Mouse (Mus musculus) liver, embryonic 12.5 days (tissue): ENCODE results near the gene Tnfaip6. TPM values are rescaled to one million over a fixed set of nuclear protein-coding genes. Genes with fewer than 3 reads are reported as not detected.

Source experiments
- ATAC-seq: fragments of 200-750 bp; cut with Nextera tagmentation; 2 replicates; pipeline ENCODE4 v1.8.0; 2017; ENCODE audit warnings: moderate number of reproducible peaks, mild to moderate bottlenecking, moderate library complexity
- H3K27ac ChIP-seq: fragments of 300-500 bp; sonication (generic); 2 replicates; pipeline ENCODE4 v1.5.1; 2016; ENCODE audit warnings: mild to moderate bottlenecking
- H3K27me3 ChIP-seq: fragments of 300-500 bp; sonication (generic); replicated peaks from 2 replicates; pipeline ENCODE4 v1.6.1; 2016; ENCODE audit warnings: mild to moderate bottlenecking, moderate library complexity
- H3K36me3 ChIP-seq: fragments of 300-500 bp; sonication (generic); 2 replicates; pipeline ENCODE4 v1.6.1; 2016; ENCODE audit warnings: mild to moderate bottlenecking, moderate library complexity
- H3K4me1 ChIP-seq: fragments of 300-500 bp; sonication (generic); 2 replicates; pipeline ENCODE4 v1.6.1; 2016
- H3K4me2 ChIP-seq: fragments of 300-500 bp; sonication (generic); 2 replicates; pipeline ENCODE4 v1.6.1; 2016; ENCODE audit warnings: mild to moderate bottlenecking, moderate library complexity
- H3K4me3 ChIP-seq: fragments of 300-500 bp; sonication (generic); 2 replicates; pipeline ENCODE4 v1.5.1; 2016; ENCODE audit warnings: mild to moderate bottlenecking, moderate library complexity
- H3K9ac ChIP-seq: fragments of 300-500 bp; sonication (generic); 2 replicates; pipeline ENCODE4 v1.6.1; 2016; ENCODE audit warnings: mild to moderate bottlenecking, moderate library complexity
- H3K9me3 ChIP-seq: fragments of 300-500 bp; sonication (generic); replicated peaks from 2 replicates; pipeline ENCODE4 v1.6.1; 2016; ENCODE audit warnings: mild to moderate bottlenecking, moderate library complexity
- WGBS: fragments of 180-500 bp; shearing (Covaris S2); methylation state at CpG from one replicate; pipeline ENCODE4 v1.1.7; 2016; ENCODE audit not compliant: insufficient replicate concordance; 5-methylcytosine and 5-hydroxymethylcytosine counted together
- polyA plus RNA-seq: library from polyadenylated mRNA; unstranded; fragments of >200 nt; fragmentation: Nextera tagmentation; extraction: Ambion mirVana; gene quantifications from 2 replicates; pipeline ENCODE4 v1.2.1, GENCODE M21; 2016

Gene Tnfaip6
- polyA plus RNA-seq, 1 experiment from 2014 or later, result 0.45 TPM

DNA sequence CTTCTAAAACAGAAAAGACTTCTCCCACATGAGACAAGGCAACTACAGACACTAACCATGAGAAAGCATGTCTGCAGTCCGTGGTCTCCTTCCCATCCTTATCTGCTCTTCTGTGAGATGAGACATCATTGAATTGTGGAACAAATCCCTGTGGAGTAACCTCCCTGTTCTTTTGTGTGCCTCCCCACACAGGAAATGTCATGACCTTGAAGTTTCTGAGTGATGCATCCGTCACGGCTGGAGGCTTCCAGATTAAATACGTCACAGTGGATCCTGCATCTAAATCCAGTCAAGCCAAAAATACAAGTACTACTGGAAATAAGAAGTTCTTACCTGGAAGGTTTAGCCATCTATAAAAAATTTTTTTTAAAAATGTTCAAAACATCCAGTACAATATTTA lies 17.8 kb downstream of the Tnfaip6 start:
- H3K9ac ChIP-seq, result no peak overlapping the region
- no peak overlapping the region for H3K4me2 ChIP-seq
- H3K27ac ChIP-seq, result no peak overlapping the region
- H3K4me3 ChIP-seq, result no peak overlapping the region
- H3K4me1 ChIP-seq, result no peaks in the 10 kb centered on the region
- WGBS, result 36% methylated on average over 4 of the region's 4 CpGs
- H3K27me3 ChIP-seq, result no peaks in the 10 kb centered on the region
- H3K36me3 ChIP-seq, result no peaks in the 10 kb centered on the region
- no peaks in the 10 kb centered on the region for H3K9me3 ChIP-seq
- ATAC-seq, result no peak

DNA sequence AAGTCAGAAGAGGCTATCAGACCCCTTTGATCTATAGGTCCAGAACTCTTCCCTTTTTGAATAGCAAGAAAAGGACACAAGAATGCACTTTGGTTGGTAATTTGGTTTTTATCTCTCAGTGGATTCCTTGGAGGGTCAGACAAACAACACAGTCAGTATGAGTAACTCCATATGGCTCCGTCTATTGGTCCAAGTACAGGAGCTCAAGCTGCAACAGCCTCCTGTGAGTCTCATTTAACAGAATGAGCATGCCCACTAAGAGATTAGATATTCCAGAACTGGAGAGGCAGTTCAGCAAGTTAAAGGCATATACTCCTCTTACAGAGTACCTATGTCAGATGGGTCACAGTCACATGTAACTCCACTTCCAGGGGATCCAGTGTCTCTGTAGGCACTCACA lies 19.3 kb downstream of the Tnfaip6 start:
- Histone ChIP-seq H3K27ac (no peak overlapping the region), H3K36me3 (no peaks in the 10 kb centered on the region), H3K4me3 (no peak overlapping the region), H3K4me2 (no peak overlapping the region), H3K9ac (no peak overlapping the region), H3K9me3 (no peaks in the 10 kb centered on the region), H3K4me1 (no peaks in the 10 kb centered on the region), H3K27me3 (no peaks in the 10 kb centered on the region)
- no peak for ATAC-seq
- WGBS, result 53% methylated on average over 1 of the region's 1 CpGs

DNA sequence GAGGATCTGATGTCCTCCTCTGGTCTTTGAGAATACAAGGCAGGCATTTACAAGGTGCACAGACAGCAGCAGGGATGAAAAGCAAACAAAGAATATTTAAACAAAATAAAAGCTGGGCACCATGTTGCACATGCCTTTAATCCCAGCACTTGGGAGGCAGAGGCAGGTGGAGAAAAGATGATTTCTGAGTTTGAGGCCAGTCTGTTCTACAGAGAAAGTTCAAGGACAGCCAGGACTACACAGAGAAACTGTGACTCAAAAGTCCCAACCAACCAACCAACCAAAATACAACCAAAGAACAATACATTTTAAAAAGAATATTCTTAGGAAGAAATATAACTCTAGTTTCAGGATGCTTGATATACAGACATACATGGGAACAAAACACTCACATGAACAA lies 19.9 kb downstream of the Tnfaip6 start:
- no peak overlapping the region for H3K4me3 ChIP-seq
- H3K9ac ChIP-seq, result no peak overlapping the region
- no peak overlapping the region for H3K4me2 ChIP-seq
- no peaks in the 10 kb centered on the region for H3K9me3 ChIP-seq
- no peak for ATAC-seq
- no peaks in the 10 kb centered on the region for H3K36me3 ChIP-seq
- no peak overlapping the region for H3K27ac ChIP-seq
- no peaks in the 10 kb centered on the region for H3K4me1 ChIP-seq
- no peaks in the 10 kb centered on the region for H3K27me3 ChIP-seq

DNA sequence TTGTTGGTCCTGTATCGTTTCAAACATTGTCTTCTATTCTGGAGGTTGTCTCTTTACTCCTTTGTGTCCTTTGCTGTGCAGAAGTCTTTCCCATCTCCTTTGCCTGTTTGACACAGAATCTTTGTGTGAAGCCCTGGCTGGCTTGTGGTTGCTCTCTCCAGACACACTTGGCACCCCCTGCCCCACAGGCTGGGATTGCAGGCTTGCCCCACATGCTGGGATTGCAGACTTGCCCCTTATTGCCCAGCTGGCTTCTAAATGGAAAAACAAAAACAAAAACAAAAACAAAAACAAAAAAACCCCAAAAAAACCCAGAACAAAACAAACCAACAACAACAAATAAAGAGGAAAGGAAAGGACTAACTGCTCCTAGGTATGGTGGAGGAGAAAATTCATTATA lies 30.8 kb downstream of the Tnfaip6 start:
- no peak for ATAC-seq
- Histone ChIP-seq H3K36me3 (no peaks in the 10 kb centered on the region), H3K9me3 (no peaks in the 10 kb centered on the region), H3K4me3 (no peak overlapping the region), H3K9ac (no peak overlapping the region), H3K27ac (no peak overlapping the region), H3K4me1 (peaks cover 7% of the 10 kb centered on the region), H3K27me3 (no peaks in the 10 kb centered on the region), H3K4me2 (no peak overlapping the region)
- WGBS, result 52% methylated on average over 1 of the region's 1 CpGs

DNA sequence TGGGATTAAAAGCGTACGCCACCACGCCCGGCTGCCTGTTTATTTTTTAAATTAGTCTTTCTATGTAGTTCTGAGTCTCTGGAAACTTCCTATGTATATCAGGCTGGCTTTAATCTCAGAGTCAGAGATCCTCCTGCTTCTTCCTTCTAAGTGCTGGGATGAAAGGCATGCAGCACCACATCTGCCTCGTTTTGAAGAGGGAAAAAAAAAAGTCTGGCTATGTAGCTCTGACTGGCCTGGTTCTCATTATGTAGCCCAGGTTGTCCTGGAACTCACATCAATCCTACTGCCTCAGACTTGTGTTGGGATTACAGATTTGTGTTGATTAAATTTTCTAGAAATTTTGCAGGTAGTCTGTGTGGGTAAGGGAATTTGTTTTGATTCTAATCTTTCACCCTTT lies 33.0 kb downstream of the Tnfaip6 start:
- H3K27ac ChIP-seq, result no peak overlapping the region
- peaks cover 24% of the 10 kb centered on the region for H3K4me1 ChIP-seq
- H3K9me3 ChIP-seq, result no peaks in the 10 kb centered on the region
- no peaks in the 10 kb centered on the region for H3K27me3 ChIP-seq
- H3K9ac ChIP-seq, result no peak overlapping the region
- H3K4me2 ChIP-seq, result no peak overlapping the region
- 78% methylated on average over 5 of the region's 5 CpGs for WGBS
- no peak for ATAC-seq
- no peak overlapping the region for H3K4me3 ChIP-seq
- peaks cover 19% of the 10 kb centered on the region for H3K36me3 ChIP-seq

DNA sequence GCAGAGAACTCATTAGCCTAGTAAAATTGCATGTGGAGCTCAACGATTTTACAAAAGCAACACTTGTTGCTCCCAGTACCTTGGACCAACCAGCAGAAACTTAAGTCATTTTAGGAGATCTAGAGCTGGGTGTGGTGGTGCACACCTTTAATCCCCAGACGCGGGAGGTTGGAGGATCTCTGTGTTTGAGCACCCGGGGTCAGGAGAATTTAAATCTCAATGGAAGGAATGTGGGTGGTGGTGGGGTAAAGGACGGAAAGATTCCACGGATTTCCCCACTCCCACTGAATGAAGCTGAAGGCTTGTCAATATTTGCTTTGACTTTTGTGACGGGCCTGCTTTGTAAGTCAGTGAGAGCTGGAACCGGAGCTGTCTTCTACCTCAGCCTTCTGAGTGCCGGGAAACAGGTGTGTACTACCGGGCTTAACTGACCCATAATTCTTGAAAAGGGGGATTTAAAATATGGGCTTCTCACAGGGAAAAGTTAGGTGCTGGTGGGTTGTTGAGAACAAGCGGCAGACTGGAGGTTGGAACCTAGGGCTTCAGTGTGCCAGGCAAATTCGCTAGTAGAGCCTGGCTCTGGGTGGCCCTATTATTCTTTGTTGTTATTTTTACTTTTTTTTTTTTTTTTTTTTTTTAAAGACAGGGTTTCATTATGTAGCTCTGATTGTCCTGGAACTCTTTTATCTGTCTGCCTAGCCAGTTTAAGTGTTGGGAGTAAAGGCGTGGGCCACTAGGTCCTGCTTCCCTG lies 33.6 kb downstream of the Tnfaip6 start:
- no peak overlapping the region; the same call in 1 of the 2 replicates for H3K9ac ChIP-seq
- H3K9me3 ChIP-seq, result no peaks in the 10 kb centered on the region
- no peaks in the 10 kb centered on the region for H3K27me3 ChIP-seq
- ATAC-seq, result no peak
- no peak overlapping the region for H3K27ac ChIP-seq
- no peak overlapping the region for H3K4me3 ChIP-seq
- peaks cover 24% of the 10 kb centered on the region for H3K36me3 ChIP-seq
- H3K4me2 ChIP-seq, result peak overlapping the region; percentile 81
- WGBS, result 66% methylated on average over 13 of the region's 13 CpGs
- H3K4me1 ChIP-seq, result peaks cover 24% of the 10 kb centered on the region

DNA sequence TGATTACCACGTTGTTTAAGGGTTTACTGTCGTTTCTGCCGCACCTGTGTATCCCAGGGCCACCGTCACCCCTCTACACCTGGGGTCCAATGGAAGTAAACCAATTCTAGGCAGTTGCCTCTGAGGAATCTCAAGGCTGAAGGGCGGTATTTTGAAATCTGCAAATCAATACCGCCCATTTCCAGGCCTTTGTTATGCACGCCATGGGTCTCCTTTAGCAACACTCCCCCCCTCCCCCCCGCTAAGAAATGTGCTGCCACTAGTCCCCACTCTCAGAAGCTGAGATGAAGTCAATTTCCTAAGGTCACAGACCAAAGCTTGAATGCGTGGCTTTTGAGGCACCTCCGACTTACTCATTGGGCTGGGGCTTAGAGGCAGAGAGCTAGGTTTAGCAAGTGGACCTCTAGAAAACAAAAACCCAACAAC lies 34.3 kb downstream of the Tnfaip6 start:
- peak; percentile 8; the same call in 1 of the 2 replicates for ATAC-seq

DNA sequence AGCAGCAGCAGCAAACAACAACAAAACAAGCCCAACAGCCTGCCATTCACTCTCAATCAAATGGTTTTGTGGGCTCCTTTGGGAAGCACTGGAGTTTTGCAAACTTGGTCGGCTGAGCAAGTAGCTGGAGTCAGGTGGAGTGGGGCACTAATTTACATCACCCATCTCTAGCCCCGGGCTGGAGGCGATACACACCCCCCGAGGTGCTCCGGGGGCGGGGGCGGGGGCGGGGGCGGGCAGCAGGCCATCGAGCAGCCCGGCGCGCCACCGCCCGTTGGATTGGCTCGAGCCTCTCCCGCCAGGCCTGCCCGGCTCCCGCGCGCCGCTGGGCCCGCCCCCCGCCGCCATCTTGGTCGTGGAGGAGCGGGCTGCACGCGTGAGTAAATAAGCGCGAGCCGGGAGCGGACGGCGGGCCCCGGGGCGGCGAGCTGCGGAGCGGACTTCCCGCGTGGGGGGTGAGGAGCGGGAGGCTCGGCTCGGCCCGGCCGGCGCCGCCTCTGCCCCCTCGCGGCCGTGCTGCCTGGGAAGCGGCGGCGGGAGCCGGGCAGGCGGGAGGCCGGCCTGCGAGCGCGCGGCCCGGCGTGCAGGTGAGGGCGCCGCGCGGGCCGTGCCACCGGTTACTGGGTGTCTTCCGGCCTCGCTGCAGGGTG lies 34.8 kb downstream of the Tnfaip6 start, which contains the start of gene Rif1:
Rif1 (plus strand) TSS at position 342 of the 650 bp plus-strand sequence.
- ATAC-seq, result peak; percentile 94
- peak within 1 kb of the TSS; percentile 97 for H3K9ac ChIP-seq
- peak within 1 kb of the TSS; percentile 98 for H3K4me3 ChIP-seq
- peaks cover 24% of the 10 kb centered on the region for H3K4me1 ChIP-seq
- H3K36me3 ChIP-seq, result peaks cover 36% of the 10 kb centered on the region
- peak within 1 kb of the TSS; percentile 81 for H3K4me2 ChIP-seq
- H3K27me3 ChIP-seq, result no peaks in the 10 kb centered on the region
- H3K27ac ChIP-seq, result peak within 1 kb of the TSS; percentile 88
- WGBS, result under 1% methylated on average over 40 of the region's 72 CpGs
- H3K9me3 ChIP-seq, result no peaks in the 10 kb centered on the region

More for the DNA sequence above, 34.3 kb downstream of the Tnfaip6 start:
- Histone ChIP-seq H3K36me3 (peaks cover 30% of the 10 kb centered on the region), H3K4me2 (peak overlapping the region; percentile 81), H3K27ac (0 out of 2 replicates have a peak overlapping the region, but pooled peaks have one; percentile 88), H3K4me3 (peak overlapping the region; percentile 98), H3K4me1 (peaks cover 24% of the 10 kb centered on the region), H3K27me3 (no peaks in the 10 kb centered on the region), H3K9ac (peak overlapping the region; percentile 97), H3K9me3 (no peaks in the 10 kb centered on the region)
- WGBS, result 16% methylated on average over 10 of the region's 10 CpGs

DNA sequence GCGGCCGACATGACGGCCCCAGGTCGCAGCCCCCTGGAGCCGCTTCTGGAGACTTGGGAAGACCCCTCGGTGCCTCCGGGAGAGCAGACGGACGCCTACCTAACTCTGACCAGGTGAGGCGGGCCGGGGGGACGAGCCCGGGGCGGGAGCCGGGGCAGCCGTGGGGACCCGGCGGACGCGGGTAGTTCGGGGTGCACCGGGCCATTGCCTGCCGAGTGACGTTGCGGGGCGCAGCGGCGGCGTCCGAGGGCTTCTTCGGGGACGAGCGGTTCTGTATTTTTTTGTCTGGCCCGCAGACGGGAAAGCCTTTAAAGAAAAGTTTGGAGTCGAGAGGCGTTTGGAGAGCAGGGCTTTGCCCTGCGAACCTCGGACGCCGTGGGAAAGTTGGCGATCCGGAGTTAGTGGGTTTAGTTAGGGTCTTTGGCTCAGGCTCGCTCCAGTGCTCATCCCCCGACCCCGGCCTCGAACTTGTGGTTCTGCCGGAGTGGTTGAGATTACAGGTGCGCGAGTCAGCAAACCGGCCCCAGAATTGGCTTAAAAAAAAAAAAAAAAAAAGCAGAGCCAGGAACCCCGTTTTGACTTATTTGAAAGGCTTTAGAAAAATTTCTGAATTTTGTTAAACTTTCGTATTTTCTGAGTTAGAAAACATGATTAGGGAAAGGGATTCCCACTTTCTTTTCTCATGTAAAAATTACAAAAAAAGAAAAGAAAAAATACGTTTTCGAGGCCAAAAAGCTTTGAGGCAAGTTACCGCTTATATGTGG lies 35.5 kb downstream of the Tnfaip6 start:
- ATAC-seq, result peak; percentile 61
- under 1% methylated on average over 56 of the region's 56 CpGs for WGBS

DNA sequence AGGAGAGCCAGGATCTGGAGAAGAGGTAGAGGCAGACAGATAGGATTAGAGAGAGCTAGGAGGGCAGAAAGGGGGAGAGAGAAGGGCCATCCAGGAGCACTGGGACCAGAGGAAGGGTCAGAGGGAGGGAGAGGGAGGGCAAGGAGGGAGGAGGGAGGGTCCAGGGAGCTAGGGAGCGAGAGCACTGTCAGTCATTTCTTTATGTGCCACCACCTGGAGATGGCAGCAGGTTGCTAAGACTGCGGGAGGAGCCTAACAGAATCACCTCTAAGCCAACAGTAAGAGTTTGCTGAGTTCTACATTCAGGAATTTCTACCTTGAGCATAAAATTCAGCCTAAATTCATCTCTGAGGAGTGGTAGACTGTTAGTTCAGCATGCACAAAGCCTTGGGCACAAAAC lies 40.9 kb downstream of the Tnfaip6 start:
- no peak for ATAC-seq
- H3K36me3 ChIP-seq, result peaks cover 93% of the 10 kb centered on the region
- no peaks in the 10 kb centered on the region for H3K9me3 ChIP-seq
- H3K27ac ChIP-seq, result no peak overlapping the region
- H3K27me3 ChIP-seq, result no peaks in the 10 kb centered on the region
- H3K9ac ChIP-seq, result no peak overlapping the region
- no peak overlapping the region for H3K4me2 ChIP-seq
- H3K4me1 ChIP-seq, result peaks cover 17% of the 10 kb centered on the region
- 85% methylated on average over 2 of the region's 2 CpGs for WGBS
- H3K4me3 ChIP-seq, result no peak overlapping the region

More for the DNA sequence above, 35.5 kb downstream of the Tnfaip6 start:
- no peaks in the 10 kb centered on the region for H3K9me3 ChIP-seq
- H3K36me3 ChIP-seq, result peaks cover 43% of the 10 kb centered on the region
- H3K4me2 ChIP-seq, result peak overlapping the region; percentile 81
- no peaks in the 10 kb centered on the region for H3K27me3 ChIP-seq
- peak overlapping the region; percentile 88 for H3K27ac ChIP-seq
- peaks cover 24% of the 10 kb centered on the region for H3K4me1 ChIP-seq
- peak overlapping the region; percentile 98 for H3K4me3 ChIP-seq
- peak overlapping the region; percentile 97 for H3K9ac ChIP-seq

DNA sequence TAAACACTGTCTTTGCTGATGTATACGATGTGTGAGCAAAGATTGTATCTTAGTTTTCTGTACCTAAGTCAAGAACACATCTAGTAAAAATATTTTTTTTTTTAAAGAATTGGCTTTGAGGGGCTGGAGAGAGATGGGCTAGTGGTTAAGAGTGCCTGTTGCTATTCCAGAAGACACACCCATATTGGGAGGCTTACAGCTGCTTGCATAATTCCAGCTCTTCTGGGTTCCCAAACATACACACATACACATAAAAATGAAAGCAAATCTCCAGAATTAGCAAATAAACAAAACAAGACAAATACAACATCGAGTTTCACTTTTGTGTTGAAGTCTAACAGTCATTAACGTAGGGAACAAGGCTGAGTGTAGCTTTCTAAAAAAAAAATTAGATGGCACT lies 46.2 kb downstream of the Tnfaip6 start:
- Histone ChIP-seq H3K4me1 (no peaks in the 10 kb centered on the region), H3K4me2 (no peak overlapping the region), H3K27me3 (no peaks in the 10 kb centered on the region), H3K4me3 (no peak overlapping the region), H3K36me3 (peaks cover 96% of the 10 kb centered on the region), H3K27ac (no peak overlapping the region), H3K9ac (no peak overlapping the region), H3K9me3 (no peaks in the 10 kb centered on the region)
- no peak for ATAC-seq
- 88% methylated on average over 3 of the region's 3 CpGs for WGBS

DNA sequence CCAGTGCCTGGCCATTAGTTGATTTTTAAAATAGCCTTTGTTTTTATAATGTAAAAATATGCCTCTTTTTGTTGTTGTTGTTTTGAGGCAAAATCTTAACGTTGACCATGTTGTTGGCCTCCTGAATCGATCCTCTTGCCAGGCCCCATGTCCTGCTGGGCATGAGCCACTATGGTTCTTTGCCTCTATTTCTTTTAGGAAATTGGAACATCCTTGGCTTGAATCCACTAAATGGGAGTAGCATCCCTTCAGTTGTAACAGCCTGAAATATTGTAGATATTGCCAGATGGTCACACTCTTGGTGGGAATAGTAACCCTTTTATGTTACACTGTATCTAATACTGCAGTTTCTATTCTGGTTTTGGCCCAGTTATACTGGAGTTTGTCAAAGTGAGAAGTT lies 46.8 kb downstream of the Tnfaip6 start:
- no peak overlapping the region for H3K4me3 ChIP-seq
- peaks cover 96% of the 10 kb centered on the region for H3K36me3 ChIP-seq
- 89% methylated on average over 2 of the region's 2 CpGs for WGBS
- no peak for ATAC-seq
- no peak overlapping the region for H3K9ac ChIP-seq
- no peak overlapping the region for H3K4me2 ChIP-seq
- H3K27me3 ChIP-seq, result no peaks in the 10 kb centered on the region
- no peaks in the 10 kb centered on the region for H3K9me3 ChIP-seq
- H3K4me1 ChIP-seq, result no peaks in the 10 kb centered on the region
- no peak overlapping the region for H3K27ac ChIP-seq
